Mouse (Mus musculus) right cerebral cortex, adult 2 months (tissue): ENCODE measurements around the gene Brf1.

ENCODE experiments used
- DNase-seq, 2 experiments: peaks; one replicate each; pipeline ENCODE4 v3.0.0; 2021 to 2022; ENCODE audit warnings: low spot score in 2 of 2

Gene Brf1

GRCm38 (mm10) chr12:113017429-113017984 is 17.0 kb upstream of the Brf1 start:
- no peak for DNase-seq

GRCm38 (mm10) chr12:113016976-113017375 is 16.5 kb upstream of the Brf1 start:
- peak; percentile 87 to 91 for DNase-seq

GRCm38 (mm10) chr12:113015956-113016355 is 15.5 kb upstream of the Brf1 start:
- DNase-seq = no peak

GRCm38 (mm10) chr12:113014561-113015556 is 14.4 kb upstream of the Brf1 start:
- DNase-seq = peak in 1 of 2 experiments; percentile 19

- DNase-seq = peak; percentile 84 to 92
Observed at GRCm38 (mm10) chr12:113013604-113014558, 13.4 kb upstream of the Brf1 start, which contains the start of gene Pacs2. Pacs2 (plus strand) TSS chr12:113014508.

- DNase-seq = peak; percentile 33 to 38
Observed at GRCm38 (mm10) chr12:113013021-113013491, 12.6 kb upstream of the Brf1 start.

GRCm38 (mm10) chr12:113012443-113012842 is 11.9 kb upstream of the Brf1 start:
- DNase-seq = no peak

GRCm38 (mm10) chr12:113011702-113012360 is 11.3 kb upstream of the Brf1 start:
- DNase-seq = no peak

GRCm38 (mm10) chr12:113004993-113005392 is 4.5 kb upstream of the Brf1 start:
- peak; percentile 63 to 77 for DNase-seq

- DNase-seq = no peak
Observed at GRCm38 (mm10) chr12:113004011-113004410, 3.5 kb upstream of the Brf1 start.

GRCm38 (mm10) chr12:113002667-113003066 is 2.2 kb upstream of the Brf1 start:
- DNase-seq = no peak

- no peak for DNase-seq
Observed at GRCm38 (mm10) chr12:113001133-113001474, 600 bp upstream of the Brf1 start.

GRCm38 (mm10) chr12:112999569-113000293 is 773 bp downstream of the Brf1 start:
- no peak for DNase-seq

GRCm38 (mm10) chr12:112994153-112994552 is 6.4 kb downstream of the Brf1 start:
- no peak for DNase-seq

- DNase-seq = no peak
Observed at GRCm38 (mm10) chr12:112991444-112991843, 9.1 kb downstream of the Brf1 start.

GRCm38 (mm10) chr12:112990706-112991405 is 9.6 kb downstream of the Brf1 start:
- no peak for DNase-seq

GRCm38 (mm10) chr12:112987877-112988276 is 12.6 kb downstream of the Brf1 start:
- no peak for DNase-seq

GRCm38 (mm10) chr12:112985346-112985745 is 15.2 kb downstream of the Brf1 start:
- no peak for DNase-seq

GRCm38 (mm10) chr12:112982031-112982430 is 18.5 kb downstream of the Brf1 start:
- DNase-seq = no peak

GRCm38 (mm10) chr12:112977156-112977555 is 23.3 kb downstream of the Brf1 start:
- peak; percentile 30 to 49 for DNase-seq
